Mouse (Mus musculus) small intestine, adult 2 months (tissue): ENCODE results near the gene Mustn1. TPM values are rescaled to one million over a fixed set of nuclear protein-coding genes. Genes with fewer than 3 reads are reported as not detected.

Experiments used
- H3K27ac ChIP-seq: fragments of 200-500 bp; 2 replicates; pipeline ENCODE4 v1.5.1; 2012; ENCODE audit warnings: low read depth, low read length, control low read depth, inconsistent platforms; ENCODE audit not compliant: insufficient read depth
- H3K27me3 ChIP-seq: fragments of 200-500 bp; 2 replicates; pipeline ENCODE4 v1.6.1; 2012; ENCODE audit warnings: mild to moderate bottlenecking, moderate library complexity, low read length, inconsistent platforms; ENCODE audit not compliant: control insufficient read depth, insufficient read depth
- H3K36me3 ChIP-seq: fragments of 200-500 bp; 2 replicates; pipeline ENCODE4 v1.6.1; 2012; ENCODE audit warnings: mild to moderate bottlenecking, low read length, control low read depth, inconsistent platforms; ENCODE audit not compliant: control insufficient read depth, insufficient read depth
- H3K4me1 ChIP-seq: fragments of 200-500 bp; 2 replicates; pipeline ENCODE4 v1.6.1; 2012; ENCODE audit warnings: low read length, inconsistent platforms, mixed read lengths; ENCODE audit not compliant: control insufficient read depth, insufficient read depth, insufficient read length
- H3K4me3 ChIP-seq: fragments of 200-500 bp; 2 replicates; pipeline ENCODE4 v1.5.1; 2012; ENCODE audit warnings: low read depth, mild to moderate bottlenecking, control low read depth, inconsistent platforms, low read length, moderate library complexity
- CTCF ChIP-seq: fragments of 200-500 bp; IDR thresholded peaks from 2 replicates; pipeline ENCODE4 v1.5.1; 2012; ENCODE audit warnings: low read depth, mild to moderate bottlenecking, control low read depth, inconsistent platforms, low read length, moderate library complexity, mixed read lengths; ENCODE audit not compliant: insufficient replicate concordance, insufficient read length; ENCODE audit errors: extremely low read depth
- POLR2A ChIP-seq: fragments of 200-500 bp; IDR thresholded peaks from 2 replicates; pipeline ENCODE4 v1.6.1; 2012; ENCODE audit warnings: low read depth, mild to moderate bottlenecking, control low read depth, inconsistent platforms, low read length, moderate library complexity
- WGBS: fragments of 180-500 bp; shearing (Covaris S2); methylation state at CpG from one replicate; pipeline ENCODE4 v1.1.7; 2018; 5-methylcytosine and 5-hydroxymethylcytosine counted together
- polyA plus RNA-seq: library from polyadenylated mRNA; depleted of rRNA; stranded (reverse); fragments of >200 nt; gene quantifications from 2 replicates; pipeline ENCODE4 v1.2.3, GENCODE M21; 2012

The Mustn1 gene
- polyA plus RNA-seq, 1 experiment = 22.9 TPM

- WGBS = 30% methylated on average over 9 of the region's 9 CpGs
- H3K27me3 ChIP-seq = no peaks in the 10 kb centered on the region
- H3K4me1 ChIP-seq = peaks cover 5% of the 10 kb centered on the region; the same call in 1 of the 2 replicates
- peak overlapping the region; percentile 45 for H3K4me3 ChIP-seq
- H3K27ac ChIP-seq = peak overlapping the region; percentile 78
- no peak for TF ChIP-seq POLR2A
- TF ChIP-seq CTCF = no peak
- no peaks in the 10 kb centered on the region for H3K36me3 ChIP-seq
Observed at GRCm38 (mm10) chr14:30879794-30880193, 794 bp downstream of the Mustn1 start.

GRCm38 (mm10) chr14:30880251-30880650, 1.3 kb downstream of the Mustn1 start:
- peak overlapping the region; percentile 3; the same call in 1 of the 2 replicates for H3K27ac ChIP-seq
- 69% methylated on average over 8 of the region's 8 CpGs for WGBS
- H3K36me3 ChIP-seq = no peaks in the 10 kb centered on the region
- peaks cover 5% of the 10 kb centered on the region; the same call in 1 of the 2 replicates for H3K4me1 ChIP-seq
- no peak for TF ChIP-seq CTCF
- H3K4me3 ChIP-seq = peak overlapping the region; percentile 45
- no peaks in the 10 kb centered on the region for H3K27me3 ChIP-seq

- Histone ChIP-seq H3K27ac (peak overlapping the region; percentile 3; the same call in 1 of the 2 replicates), H3K27me3 (no peaks in the 10 kb centered on the region), H3K4me1 (no peaks in the 10 kb centered on the region), H3K4me3 (peak overlapping the region; percentile 45; the same call in 1 of the 2 replicates), H3K36me3 (no peaks in the 10 kb centered on the region)
- 73% methylated on average over 17 of the region's 17 CpGs for WGBS
- TF ChIP-seq POLR2A = no peak
- TF ChIP-seq CTCF = peak; percentile 22; the same call in 1 of the 2 replicates
Observed at GRCm38 (mm10) chr14:30880811-30881717, 2.1 kb downstream of the Mustn1 start.

- Histone ChIP-seq H3K36me3 (no peaks in the 10 kb centered on the region), H3K27ac (no peak overlapping the region), H3K4me3 (no peak overlapping the region), H3K4me1 (no peaks in the 10 kb centered on the region), H3K27me3 (no peaks in the 10 kb centered on the region)
- WGBS = 84% methylated on average over 3 of the region's 3 CpGs
- no peak for TF ChIP-seq CTCF
- TF ChIP-seq POLR2A = no peak
Observed at GRCm38 (mm10) chr14:30881718-30882108, 2.7 kb downstream of the Mustn1 start.

GRCm38 (mm10) chr14:30885298-30885697, 6.3 kb downstream of the Mustn1 start:
- WGBS = 20% methylated on average over 3 of the region's 3 CpGs
- Histone ChIP-seq H3K4me1 (peaks cover 3% of the 10 kb centered on the region), H3K27ac (no peak overlapping the region), H3K4me3 (no peak overlapping the region), H3K27me3 (no peaks in the 10 kb centered on the region), H3K36me3 (no peaks in the 10 kb centered on the region)
- TF ChIP-seq CTCF = no peak
- no peak for TF ChIP-seq POLR2A

GRCm38 (mm10) chr14:30886204-30886603, 7.2 kb downstream of the Mustn1 start, which contains the start of gene Itih4:
Itih4 (plus strand) TSS chr14:30886476.
- H3K27me3 ChIP-seq = no peaks in the 10 kb centered on the region
- no peak within 1 kb of the TSS for H3K4me3 ChIP-seq
- no peak for TF ChIP-seq POLR2A
- no peak for TF ChIP-seq CTCF
- 75% methylated on average over 3 of the region's 3 CpGs for WGBS
- no peak within 1 kb of the TSS for H3K27ac ChIP-seq
- H3K36me3 ChIP-seq = no peaks in the 10 kb centered on the region
- peaks cover 3% of the 10 kb centered on the region for H3K4me1 ChIP-seq

- H3K36me3 ChIP-seq = no peaks in the 10 kb centered on the region
- H3K27me3 ChIP-seq = no peaks in the 10 kb centered on the region
- no peak overlapping the region for H3K27ac ChIP-seq
- no peak overlapping the region for H3K4me3 ChIP-seq
- TF ChIP-seq POLR2A (no peak), CTCF (no peak)
- 6% methylated on average over 9 of the region's 9 CpGs for WGBS
- peaks cover 3% of the 10 kb centered on the region for H3K4me1 ChIP-seq
Observed at GRCm38 (mm10) chr14:30888271-30888732, 9.3 kb downstream of the Mustn1 start.
